Mouse (Mus musculus) heart, embryonic 10.5 days (tissue): ENCODE measurements at regions not wholly inside any gene's neighbourhood (a gene's known extent, or its start where the extent isn't known, plus 50 kb on each side); places are given as distances from the start of the nearest gene placed in this dataset.
"Not testable (repeated sequence)": the region's sequence is repeated elsewhere in the genome, so short reads cannot be mapped to it uniquely, and the experiment has no call there.

Source experiments
- DNase-seq: peaks from one replicate; pipeline ENCODE4 v3.0.0-alpha.2; 2017; ENCODE audit warnings: low spot score
- H3K27ac ChIP-seq: fragments of 300-500 bp; sonication (generic); 2 replicates; pipeline ENCODE4 v1.5.1; 2016; ENCODE audit warnings: mild to moderate bottlenecking
- H3K27me3 ChIP-seq: fragments of 300-500 bp; sonication (generic); 2 replicates; pipeline ENCODE4 v1.6.1; 2016; ENCODE audit warnings: mild to moderate bottlenecking; ENCODE audit not compliant: poor library complexity, insufficient read depth, severe bottlenecking
- H3K36me3 ChIP-seq: fragments of 300-500 bp; sonication (generic); 2 replicates; pipeline ENCODE4 v1.6.1; 2016; ENCODE audit warnings: mild to moderate bottlenecking, moderate library complexity
- H3K4me1 ChIP-seq: fragments of 300-500 bp; sonication (generic); 2 replicates; pipeline ENCODE4 v1.6.1; 2016; ENCODE audit warnings: mild to moderate bottlenecking
- H3K4me3 ChIP-seq: fragments of 300-500 bp; sonication (generic); 2 replicates; pipeline ENCODE4 v1.5.1; 2016; ENCODE audit warnings: mild to moderate bottlenecking, moderate library complexity
- H3K9me3 ChIP-seq: fragments of 300-500 bp; sonication (generic); 2 replicates; pipeline ENCODE4 v1.6.1; 2016; ENCODE audit warnings: mild to moderate bottlenecking, moderate library complexity
- WGBS: fragments of 180-500 bp; shearing (Covaris S2); methylation state at CpG from one replicate; pipeline ENCODE4 v1.1.7; 2016; 5-methylcytosine and 5-hydroxymethylcytosine counted together

DNA sequence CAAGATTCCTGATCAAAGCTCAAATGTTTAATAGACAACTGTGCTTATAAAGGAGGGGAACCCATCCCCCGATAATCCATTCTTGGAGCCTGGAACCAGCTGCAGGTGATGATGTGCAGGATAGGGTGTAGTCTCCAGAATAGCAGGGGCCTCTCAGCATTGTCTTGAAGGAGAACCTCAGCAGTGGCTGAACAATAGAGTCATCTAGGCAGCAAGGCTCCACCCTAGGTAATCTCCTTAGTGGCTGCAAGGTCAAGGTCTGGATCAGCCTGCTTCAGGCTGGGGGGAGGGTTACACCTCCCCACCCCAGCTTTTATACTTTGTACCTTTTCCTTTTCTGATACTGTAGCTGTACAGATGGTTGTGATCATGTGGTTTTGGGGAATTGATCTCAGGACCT lies 116.8 kb upstream of the Mettl4 start:
- DNase-seq = no peak
- no peaks in the 10 kb centered on the region for H3K27me3 ChIP-seq
- H3K4me3 ChIP-seq = no peak overlapping the region
- no peaks in the 10 kb centered on the region for H3K9me3 ChIP-seq
- no peaks in the 10 kb centered on the region for H3K4me1 ChIP-seq
- no peaks in the 10 kb centered on the region for H3K36me3 ChIP-seq
- H3K27ac ChIP-seq = no peak overlapping the region
- WGBS = 91% methylated on average over 1 of the region's 1 CpGs

DNA sequence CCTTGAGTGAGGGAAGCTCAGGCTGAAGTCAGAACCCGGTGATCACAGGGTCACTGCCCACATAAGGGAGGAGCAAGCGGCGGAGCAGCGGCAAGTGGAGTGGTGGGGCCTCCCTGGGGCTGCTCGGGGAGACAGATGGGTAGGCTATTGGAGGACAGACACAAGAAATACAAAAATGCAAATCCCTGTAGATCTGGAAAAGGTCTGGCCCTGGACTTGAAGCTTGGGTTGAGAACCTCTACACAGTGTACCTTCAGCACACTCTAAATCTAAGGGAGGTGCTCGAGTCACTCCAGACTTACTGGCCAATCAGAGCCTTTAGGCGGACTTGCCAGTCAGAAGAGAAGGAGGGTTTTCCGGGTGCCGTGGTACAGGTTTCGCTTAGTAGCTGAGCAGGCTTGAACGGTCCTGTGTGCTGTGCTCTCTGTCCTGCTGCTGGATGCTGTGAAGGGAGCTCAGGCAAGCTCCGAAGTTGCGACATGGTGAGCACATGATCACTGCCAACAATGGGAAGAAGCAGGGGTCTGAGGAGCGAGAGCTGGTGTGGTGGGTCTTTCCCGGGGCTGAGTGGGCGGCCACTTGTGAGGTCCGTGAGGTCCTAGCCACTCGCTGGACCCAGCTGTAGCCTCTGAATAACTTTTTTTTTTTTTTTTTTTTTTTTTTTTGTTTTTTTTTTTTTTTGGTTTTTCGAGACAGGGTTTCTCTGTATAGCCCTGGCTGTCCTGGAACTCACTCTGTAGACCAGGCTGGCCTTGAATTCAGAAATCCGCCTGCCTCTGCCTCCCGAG lies 114.9 kb upstream of the Mettl4 start:
- not testable (repeated sequence) for H3K4me1 ChIP-seq, H3K9me3 ChIP-seq, H3K27me3 ChIP-seq, H3K36me3 ChIP-seq
- H3K27ac ChIP-seq = peak overlapping the region; percentile 86
- whole genome bisulfite sequencing = 11% methylated on average over 20 of the region's 21 CpGs
- peak overlapping the region; percentile 61 for H3K4me3 ChIP-seq
- peak; percentile 95 for DNase-seq

DNA sequence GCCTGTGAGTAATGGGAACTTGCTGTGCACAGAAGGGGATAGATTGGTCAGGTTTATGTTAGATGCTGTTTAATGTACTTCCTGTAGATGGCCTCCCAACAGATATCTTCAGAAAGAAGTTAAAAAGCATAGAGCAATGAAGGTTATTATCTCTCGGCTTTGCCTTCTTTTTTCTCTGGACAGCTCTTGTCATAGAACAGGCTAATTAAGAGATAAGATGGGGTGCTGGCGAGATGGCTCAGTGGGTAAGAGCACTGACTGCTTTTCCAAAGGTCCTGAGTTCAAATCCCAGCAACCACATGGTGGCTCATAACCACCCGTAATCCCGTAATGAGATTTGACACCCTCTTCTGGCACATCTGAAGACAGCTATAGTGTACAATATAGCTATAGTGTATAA lies 104.9 kb upstream of the Mettl4 start:
- H3K9me3 ChIP-seq, H3K36me3 ChIP-seq, H3K4me1 ChIP-seq, H3K27me3 ChIP-seq, H3K4me3 ChIP-seq, DNase-seq, H3K27ac ChIP-seq: not testable (repeated sequence)
- 87% methylated on average over 4 of the region's 4 CpGs for WGBS

DNA sequence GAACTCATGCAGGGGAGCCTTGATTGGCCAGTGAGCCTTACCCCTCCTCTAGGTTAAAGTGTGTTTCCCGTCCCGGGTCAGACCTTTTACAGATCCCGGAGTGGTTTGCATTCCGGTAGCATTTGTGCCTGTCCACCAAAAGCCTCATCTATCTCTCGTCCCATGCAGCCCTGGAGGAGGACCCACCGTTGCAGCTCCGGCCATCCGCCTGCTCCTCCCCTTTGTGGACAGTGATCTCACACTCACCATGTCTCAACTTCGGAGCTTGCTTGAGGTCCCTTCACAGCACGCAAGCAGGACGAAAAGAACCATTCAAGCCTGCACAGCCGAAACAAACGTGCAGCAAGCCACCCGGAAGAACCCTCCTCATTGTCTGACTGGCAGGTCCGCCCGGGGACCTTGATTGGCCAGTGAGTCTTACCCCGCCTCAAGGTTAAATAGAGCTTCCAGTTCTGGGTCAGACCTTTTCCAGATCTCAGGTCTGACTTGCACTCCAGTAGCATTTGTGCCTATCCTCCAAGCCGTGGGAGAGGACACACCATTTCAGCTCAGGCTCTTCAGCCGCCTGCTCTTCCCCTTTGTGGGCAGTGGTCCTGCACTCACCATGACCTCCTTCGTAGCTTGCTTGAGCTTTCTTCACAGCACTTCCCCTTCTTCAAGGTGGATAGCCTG lies 84.8 kb upstream of the Mettl4 start:
- peak; percentile 94 for DNase-seq
- peaks cover 8% of the 10 kb centered on the region; the same call in 1 of the 2 replicates for H3K36me3 ChIP-seq
- 2% methylated on average over 20 of the region's 20 CpGs for WGBS

DNA sequence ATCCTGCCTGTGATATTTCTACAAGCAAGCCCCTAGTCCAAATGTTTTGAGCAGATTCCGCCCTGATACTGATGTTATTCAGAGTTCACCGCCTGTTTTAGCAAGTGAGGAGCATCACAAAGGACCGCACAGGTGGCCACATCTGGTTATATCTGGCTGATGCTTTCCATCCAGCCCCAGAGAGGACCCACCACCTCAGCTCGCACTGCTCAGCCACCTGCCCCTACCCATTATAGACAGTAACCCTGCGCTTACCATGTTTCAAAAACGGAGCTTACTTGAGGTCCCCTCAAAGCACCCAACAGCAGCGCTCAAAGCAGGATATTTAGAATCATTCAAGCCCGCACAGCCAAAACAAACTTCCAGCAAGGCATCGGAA lies 84.2 kb upstream of the Mettl4 start:
- Histone ChIP-seq H3K27ac (peak overlapping the region; percentile 85), H3K4me3 (peak overlapping the region; percentile 74), H3K36me3 (peaks cover 13% of the 10 kb centered on the region; the same call in 1 of the 2 replicates)
- not testable (repeated sequence) for H3K27me3 ChIP-seq, DNase-seq, H3K9me3 ChIP-seq, H3K4me1 ChIP-seq
- 10% methylated on average over 9 of the region's 9 CpGs for WGBS

More for the DNA sequence above, 84.8 kb upstream of the Mettl4 start:
- Histone ChIP-seq H3K27ac (peak overlapping the region; percentile 85), H3K27me3 (no peaks in the 10 kb centered on the region), H3K9me3 (no peaks in the 10 kb centered on the region), H3K4me3 (peak overlapping the region; percentile 74), H3K4me1 (0 out of 2 replicates have a peak, but pooled peaks cover 7% of the 10 kb centered on the region)

DNA sequence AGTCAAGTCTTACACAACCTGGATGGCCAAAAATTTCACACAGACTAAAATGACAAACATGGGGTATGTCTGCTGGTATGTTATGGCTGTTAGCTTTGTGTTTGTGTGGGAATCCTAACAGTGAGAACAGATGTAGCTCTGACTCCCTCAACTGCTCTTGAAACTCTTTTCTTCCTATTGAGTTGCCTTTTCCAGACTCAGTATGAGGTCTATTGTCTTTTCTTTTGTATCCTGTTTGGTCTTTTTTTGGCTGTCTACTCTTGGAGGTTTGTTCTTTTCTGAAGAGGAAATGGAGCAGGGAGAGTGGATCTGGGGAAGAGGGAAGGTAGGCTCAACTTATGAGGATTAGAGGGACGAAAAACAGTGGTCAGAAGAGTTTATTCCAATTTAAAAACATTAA lies 76.6 kb upstream of the Mettl4 start:
- not testable (repeated sequence) for H3K4me3 ChIP-seq, H3K4me1 ChIP-seq, DNase-seq, H3K27me3 ChIP-seq, H3K27ac ChIP-seq
- WGBS = 79% methylated on average over 1 of the region's 1 CpGs
- Histone ChIP-seq H3K36me3 (peaks cover 44% of the 10 kb centered on the region), H3K9me3 (peaks cover 10% of the 10 kb centered on the region; the same call in 1 of the 2 replicates)

DNA sequence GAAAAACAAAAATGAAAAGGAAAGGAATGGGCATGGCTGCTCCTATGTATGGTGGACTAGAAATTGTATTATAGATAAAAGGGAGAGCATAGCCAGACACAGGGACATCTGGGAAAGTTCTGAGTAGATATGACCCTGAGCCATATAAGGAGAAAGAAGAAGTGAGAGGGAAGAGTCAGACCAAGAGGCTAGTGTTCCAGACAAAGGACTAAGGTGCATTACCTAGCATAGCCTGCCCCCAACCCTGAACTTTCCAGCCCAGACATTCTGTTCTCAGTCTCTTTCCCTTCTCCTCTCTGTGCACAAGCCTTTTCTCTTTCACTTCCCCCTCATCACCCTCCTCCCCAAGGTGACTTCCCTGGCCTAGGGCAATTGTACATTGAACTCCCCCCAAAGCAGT lies 58.9 kb upstream of the Mettl4 start:
- H3K9me3 ChIP-seq = peaks cover 9% of the 10 kb centered on the region
- H3K27ac ChIP-seq = no peak overlapping the region
- no peaks in the 10 kb centered on the region for H3K27me3 ChIP-seq
- DNase-seq = no peak
- H3K4me3 ChIP-seq = no peak overlapping the region
- H3K4me1 ChIP-seq = no peaks in the 10 kb centered on the region
- H3K36me3 ChIP-seq = peaks cover 5% of the 10 kb centered on the region
